Mouse (Mus musculus) left cerebral cortex, postnatal 14 days (tissue): ENCODE measurements around the gene Eml3. TPM values are rescaled to one million over a fixed set of nuclear protein-coding genes. Genes with fewer than 3 reads are reported as not detected.

Experiments
- DNase-seq, 2 experiments: peaks; one replicate each; pipeline ENCODE4 v3.0.0; 2021 to 2022; ENCODE audit warnings: low spot score in 2 of 2, mixed read lengths in 1 of 2
- intact Hi-C: fragments of 180-260 bp; cut with DNase I; formaldehyde crosslinking; loops from one replicate; pipeline ENCODE4 v1.15.1; 2025
- total RNA-seq, 2 experiments: library from RNA; stranded (reverse); gene quantifications; 2 replicates each; pipeline ENCODE4 v1.2.3; 2021

The Eml3 gene
- total RNA-seq, 2 experiments from 2014 or later, result 7.4 to 9.0 TPM

DNA sequence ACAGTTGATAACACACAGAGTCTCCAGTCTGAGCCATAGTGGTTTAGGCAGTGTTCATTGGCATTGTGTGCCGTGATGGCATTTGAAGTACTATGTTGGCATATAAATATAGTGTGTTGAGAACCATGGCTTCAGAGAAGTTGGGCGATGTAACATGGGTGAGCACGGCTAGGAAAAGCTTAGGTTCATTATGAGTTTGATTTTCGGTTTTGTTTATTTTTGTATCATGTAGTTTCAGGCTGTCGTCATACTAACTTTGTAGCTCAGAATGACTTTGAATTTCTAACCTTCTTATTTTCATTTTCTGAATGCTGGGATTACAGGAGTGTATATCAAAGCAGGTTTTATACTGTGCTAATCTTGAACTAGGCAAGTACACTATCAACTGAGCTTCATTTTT, 25.9 kb upstream of the Eml3 start:
- intact Hi-C loops, result no loop called here
- DNase-seq, result no peak

GRCm38 (mm10) chr19:8908531-8908930, 20.8 kb upstream of the Eml3 start:
- no peak for DNase-seq
- intact Hi-C loops, result no loop called here

- DNase-seq, result peak in 1 of 2 experiments; percentile 51
- intact Hi-C loops, result no loop called here
Observed at GRCm38 (mm10) chr19:8911810-8912209, 17.5 kb upstream of the Eml3 start.

DNA sequence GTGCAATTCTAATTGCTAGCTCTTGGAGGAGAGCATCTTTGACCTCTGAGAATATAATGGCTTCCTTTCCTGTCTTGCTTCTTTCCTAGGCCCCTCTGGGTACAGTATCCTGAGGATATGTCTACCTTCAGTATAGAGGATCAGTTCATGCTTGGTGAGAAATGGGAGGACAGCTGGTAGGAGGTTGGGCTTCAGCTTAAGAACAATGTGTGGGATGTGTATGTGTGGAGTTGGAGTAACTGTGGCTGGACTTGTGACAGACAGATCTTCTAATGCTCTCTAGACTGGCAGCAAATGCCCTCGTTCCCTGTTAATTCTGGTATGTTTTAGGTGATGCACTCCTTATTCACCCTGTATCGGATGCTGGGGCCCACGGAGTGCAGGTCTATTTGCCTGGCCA, 15.1 kb upstream of the Eml3 start:
- peak in 1 of 2 experiments; percentile 56 for DNase-seq
- intact Hi-C loops, result no loop called here

DNA sequence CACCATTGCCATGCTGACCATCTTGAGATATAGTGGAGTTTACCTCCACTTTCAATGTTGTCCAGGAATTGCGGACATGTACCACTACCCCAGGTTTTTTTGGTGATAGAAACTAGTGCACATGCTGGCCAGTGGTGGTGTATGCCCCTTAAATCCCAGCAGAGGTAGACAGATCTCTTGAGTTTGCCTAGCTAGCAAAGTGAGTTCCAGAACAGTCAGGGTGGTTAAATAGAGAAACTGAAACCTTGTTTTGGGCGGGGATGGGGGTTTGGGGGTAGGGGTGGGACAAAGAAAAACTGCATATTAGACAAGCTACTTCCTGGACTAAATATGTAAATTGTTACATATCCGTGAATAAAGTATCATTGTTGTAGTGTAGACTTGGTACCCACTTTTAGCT, 10.4 kb upstream of the Eml3 start:
- DNase-seq, result no peak
- intact Hi-C loops, result no loop called here

DNA sequence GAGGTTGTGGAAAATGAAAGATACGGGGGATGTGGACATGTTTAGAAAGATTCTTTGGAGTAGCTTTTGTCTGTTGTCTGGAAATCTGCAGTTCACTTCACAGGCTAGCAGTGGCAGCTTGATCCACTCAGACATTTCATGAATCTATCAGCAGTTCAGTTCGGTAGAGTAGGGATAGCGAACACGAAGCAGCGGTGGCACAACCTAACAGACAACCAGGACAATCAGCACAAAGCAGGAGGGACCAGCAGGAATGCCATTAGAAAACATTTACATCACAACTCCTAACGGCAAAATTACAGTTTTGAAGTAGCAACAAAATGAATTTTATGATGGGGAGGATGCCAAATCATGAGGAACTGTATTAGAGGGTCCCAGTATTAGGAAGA, 9.7 kb upstream of the Eml3 start:
- intact Hi-C loops, result no loop called here
- no peak for DNase-seq

DNA sequence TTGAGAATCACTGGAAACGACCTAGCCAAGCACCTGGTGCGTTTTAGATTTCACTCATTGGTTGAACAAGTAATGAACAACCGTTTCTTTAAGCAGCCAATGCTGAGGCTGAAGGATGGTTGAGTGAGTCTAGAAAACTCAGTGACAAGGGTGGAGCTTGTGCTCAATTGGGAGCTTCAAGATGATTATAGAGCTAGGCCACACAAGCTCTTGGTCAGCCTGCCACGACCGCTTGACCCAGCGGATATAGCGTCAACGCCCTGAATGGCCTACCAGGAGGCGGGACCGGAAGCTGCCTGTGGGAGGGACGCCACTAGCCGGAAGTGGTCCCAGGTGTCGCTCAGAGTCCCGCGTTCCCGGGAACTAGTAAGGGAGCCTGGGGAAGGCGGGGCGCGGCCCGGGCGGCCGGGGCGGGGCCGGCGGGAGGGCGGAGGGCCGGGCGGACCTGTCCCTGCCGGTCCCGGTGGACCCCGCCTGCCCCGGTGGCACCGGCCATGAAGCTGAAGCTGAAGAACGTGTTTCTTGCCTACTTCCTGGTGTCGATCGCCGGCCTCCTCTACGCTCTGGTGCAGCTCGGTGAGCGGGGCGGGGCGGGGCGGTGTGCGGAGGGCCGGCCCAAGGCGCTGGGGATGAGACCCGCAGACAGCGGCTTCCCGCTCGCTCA, 9.1 kb upstream of the Eml3 start, which contains the start of gene B3gat3:
B3gat3 (plus strand) TSS at position 302 of the 664 bp plus-strand sequence.
- intact Hi-C loops, result no loop called here
- DNase-seq, result peak; percentile 91 to 93

DNA sequence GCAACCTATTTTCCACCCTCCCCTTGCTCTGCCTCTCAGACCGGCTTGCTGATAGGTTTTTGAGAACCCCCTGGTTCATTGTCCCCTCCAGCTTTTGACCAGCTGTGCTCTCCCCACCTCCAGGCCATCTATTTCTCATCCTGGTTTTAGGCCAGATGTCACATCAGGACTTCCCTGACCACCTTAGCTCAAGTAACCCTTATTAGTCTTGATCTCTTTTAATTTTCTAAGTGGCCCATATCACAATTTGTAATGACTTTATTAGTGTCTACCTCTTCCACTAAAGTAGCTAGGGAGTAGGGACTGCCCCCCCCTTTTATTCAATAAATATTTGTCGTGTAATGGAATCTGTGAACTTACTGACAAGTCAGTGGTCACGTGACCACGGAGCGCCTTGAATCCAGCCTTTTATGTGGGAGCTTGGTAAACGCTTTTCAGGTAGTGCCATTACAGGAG, 8.5 kb upstream of the Eml3 start:
- DNase-seq, result no peak
- intact Hi-C loops, result no loop called here

DNA sequence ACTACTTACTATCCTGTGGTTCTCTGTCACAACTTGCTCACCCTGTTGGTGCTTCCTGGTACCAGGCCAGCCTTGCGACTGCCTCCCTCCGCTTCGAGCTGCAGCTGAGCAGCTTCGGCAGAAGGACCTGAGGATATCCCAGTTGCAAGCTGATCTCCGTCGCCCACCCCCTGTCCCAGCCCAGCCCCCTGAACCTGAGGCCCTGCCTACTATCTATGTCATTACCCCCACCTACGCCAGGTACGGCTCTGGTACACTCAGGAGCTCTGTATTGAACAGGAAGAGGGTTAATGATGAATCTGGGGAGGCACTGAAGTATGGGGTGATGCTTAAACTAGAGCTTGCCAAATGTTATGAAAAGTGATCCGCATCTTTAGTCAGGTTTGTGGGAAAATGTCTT, 7.6 kb upstream of the Eml3 start:
- no peak for DNase-seq
- intact Hi-C loops, result no loop called here

DNA sequence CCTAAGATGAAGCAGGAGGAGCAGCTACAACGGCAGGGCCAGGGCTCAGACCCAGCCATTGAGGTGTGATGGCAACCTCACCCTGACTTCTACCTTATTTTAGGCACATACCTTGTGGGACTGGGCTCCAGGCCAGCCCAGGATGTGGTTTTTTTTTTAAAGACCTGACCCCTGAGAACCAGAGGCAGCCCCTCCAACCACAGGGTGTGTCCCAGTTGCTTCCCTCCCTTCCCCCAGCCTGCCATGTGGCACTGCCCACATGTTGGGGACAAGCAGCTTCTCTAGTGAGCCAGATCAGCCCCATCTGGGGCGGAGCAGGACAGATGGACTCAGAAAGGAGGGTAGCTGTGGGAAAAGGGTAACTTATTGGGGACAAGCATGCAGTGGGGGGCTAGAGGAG, 2.6 kb upstream of the Eml3 start:
- intact Hi-C loops, result no loop called here
- DNase-seq, result no peak

- no peak for DNase-seq
- intact Hi-C loops, result no loop called here
Observed at GRCm38 (mm10) chr19:8927891-8928525, 1.3 kb upstream of the Eml3 start.

DNA sequence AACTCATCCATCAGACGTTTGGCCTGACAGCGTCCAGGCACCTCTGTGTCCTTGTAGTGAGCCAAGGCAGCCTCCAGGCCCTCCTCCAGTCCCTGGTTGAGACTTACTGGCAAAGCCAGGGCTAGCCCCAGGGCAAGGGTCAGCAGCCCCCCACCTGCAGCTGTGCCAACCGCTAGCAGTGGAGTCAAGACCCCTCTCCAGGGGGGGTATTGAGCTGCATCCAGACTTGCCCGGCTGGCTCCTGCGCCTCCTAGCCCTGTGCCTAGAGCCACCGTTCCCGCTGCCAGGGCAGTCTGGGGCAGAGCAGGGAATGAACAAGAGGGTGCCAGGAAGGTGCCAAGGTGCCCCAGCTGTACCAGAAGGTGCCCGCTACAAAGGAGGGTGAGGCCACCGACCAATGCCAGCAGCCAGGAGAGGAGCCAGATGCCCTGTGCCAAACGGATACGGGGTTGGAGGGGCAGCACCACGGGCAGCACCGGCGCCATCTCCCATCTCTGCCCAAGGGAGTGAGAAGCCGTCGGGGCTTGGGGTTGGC, 596 bp upstream of the Eml3 start:
- intact Hi-C loops, result no loop called here

DNA sequence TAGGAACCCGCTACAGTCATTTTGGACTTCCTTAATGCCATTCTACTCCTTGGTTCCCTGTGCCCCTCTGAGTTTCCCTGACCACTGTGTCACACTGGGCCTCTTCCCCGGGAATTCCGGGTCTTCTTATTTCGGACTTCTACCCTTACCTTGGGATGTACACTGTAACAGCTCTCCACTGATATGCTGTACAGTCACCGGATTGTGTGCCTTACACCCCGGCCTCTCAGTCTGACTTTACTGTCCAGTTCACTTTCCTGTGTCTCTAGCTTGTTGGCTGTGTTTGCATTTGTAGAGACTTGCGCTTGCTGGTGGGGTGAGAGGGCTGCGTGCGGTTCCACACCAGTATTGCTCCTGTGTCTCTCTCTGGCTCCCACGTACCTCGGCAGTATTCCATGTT, 765 bp downstream of the Eml3 start:
- intact Hi-C loops, result no loop called here
- DNase-seq, result no peak

More for the DNA sequence above, 596 bp upstream of the Eml3 start:
- DNase-seq, result no peak

- intact Hi-C loops, result no loop called here
- no peak for DNase-seq
Observed at GRCm38 (mm10) chr19:8930771-8931170, 1.4 kb downstream of the Eml3 start.

DNA sequence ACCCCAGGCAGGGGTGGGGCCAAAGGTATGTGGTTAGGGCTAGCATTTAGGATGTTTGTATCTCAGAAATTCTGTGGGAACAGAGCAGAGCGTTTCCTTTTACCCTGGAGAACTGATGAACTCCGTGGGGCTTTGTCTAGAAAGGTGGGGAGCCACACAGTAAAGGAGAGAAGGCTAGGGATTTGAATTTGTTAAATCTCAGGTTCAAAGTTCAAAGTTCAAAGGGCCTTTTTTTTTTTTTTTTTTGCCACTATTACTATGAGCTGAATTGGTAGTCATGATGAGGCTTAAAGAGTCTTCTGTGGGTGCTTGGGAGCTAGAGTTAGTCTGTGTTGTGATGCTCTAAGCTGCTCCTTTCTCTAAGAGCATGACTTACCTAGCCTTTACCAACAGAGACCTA, 7.4 kb downstream of the Eml3 start:
- DNase-seq, result no peak
- intact Hi-C loops, result no loop called here

DNA sequence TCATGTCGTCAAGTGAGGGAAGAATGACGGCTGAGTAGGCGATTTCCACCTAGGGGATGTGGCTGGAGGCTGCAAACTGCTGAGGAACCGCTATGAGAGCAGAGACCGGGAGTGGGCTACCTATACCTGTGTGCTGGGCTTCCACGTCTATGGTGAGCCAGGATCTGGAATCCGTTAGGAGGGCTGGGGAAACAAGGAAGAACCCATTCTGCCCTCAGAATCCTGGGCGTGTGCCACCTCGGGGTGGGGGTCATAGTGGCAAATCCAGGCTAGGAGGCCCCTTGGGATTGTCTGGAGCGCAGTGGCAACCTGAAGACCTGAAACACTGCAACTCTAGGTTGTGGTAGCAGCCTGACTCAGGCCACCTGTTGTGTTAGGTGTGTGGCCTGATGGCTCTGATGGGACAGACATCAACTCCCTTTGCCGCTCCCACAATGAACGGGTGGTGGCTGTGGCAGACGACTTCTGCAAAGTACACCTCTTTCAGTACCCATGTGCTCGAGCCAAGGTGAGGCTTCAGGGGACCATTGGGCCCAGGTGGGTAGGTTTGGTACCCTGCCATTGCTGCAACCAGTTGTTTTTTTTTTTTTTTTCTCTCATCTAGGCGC, 11.3 kb downstream of the Eml3 start:
- no peak for DNase-seq
- intact Hi-C loops, result no loop called here

DNA sequence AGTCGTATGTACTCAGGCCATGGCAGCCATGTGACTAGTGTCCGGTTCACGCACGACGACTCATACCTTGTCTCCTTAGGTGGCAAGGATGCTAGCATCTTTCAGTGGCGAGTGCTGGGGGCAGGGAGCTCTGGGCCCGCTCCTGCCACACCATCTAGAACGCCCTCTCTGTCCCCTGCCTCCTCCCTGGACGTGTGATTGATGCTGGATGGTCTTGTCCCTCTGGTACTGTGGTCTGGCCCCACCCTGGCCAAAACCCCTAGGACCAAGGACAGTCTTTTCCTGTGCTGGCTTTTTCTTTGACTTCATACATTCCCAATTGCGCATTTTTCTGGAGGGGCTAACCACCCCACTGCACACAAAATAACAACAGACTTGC, 11.8 kb downstream of the Eml3 start:
- no peak for DNase-seq
- intact Hi-C loops, result no loop called here

DNA sequence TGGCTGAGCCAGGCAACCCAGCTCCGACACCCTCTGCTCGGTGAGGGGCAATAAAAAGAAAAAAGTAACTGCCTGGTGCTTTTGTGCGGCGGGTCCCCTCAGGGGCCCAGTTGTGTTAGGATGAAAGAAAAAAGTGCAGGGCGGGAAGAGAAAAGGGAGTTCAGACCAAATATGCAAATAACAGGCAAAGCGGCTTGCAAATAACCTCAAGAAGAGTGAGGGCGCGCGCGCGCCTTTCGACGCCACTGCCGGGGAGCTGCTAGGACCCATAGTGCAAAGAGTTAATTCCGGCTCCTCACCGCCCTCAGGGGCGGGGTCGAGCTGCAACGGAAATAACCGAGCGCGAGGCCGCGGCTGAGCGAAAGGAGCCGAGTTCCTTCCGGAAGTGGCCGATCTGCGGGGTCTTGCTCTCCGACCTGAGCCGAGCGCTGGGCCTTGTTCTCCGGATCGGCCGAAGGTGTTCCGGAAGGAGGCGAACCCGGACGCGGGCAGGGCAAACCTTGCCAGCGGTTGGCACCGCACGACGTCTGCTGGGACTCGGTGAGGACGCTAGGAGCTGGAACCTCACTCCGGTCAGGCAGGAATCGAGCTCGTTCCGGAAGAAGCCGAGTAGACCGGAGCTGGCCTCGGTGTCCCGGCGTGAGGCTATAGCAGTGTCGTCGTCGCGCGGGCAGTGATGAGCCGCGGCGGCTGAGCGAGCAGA, 12.3 kb downstream of the Eml3 start, which contains the start of gene Mta2:
Mta2 (plus strand) TSS at position 361 of the 703 bp plus-strand sequence.
- peak; percentile 95 to 96 for DNase-seq
- intact Hi-C loops, result no loop called here

DNA sequence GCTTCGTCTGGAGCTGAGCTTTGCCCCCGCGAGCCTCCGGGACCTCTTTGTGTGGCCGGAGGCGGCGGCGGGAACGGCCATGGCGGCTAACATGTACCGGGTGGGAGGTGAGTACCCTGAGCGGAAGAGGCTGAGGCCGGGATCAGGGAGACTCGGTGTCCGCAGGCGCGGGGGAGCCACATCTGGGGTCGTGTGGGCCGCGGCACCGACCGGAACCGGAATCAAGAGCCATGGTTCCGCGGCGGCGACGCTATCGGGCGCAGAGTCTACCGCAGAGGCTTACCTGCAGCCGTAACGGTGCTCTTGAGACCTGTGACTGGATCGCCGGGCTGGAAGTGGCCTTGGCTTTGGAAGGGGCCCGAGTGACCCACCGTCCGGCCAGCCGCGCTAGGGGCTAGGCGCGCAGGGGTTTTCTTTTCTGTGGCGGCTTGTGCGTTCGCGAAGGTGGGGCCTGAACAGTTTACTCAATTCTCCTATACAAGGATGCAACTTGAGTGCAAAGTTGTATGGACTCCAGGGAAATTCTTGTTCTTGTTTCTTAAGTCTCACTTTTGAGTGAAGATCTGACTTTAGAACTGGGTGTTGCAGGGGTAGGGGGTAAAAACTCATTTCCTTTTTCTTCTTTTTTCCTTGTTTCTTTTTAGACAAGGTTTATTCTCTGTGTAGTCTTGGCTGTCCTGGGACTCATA, 13.1 kb downstream of the Eml3 start:
- intact Hi-C loops, result no loop called here
- DNase-seq, result peak in 1 of 2 experiments; percentile 59
